Mouse (Mus musculus): ENCODE data around the gene Fat3. TPM values are rescaled to one million over a fixed set of nuclear protein-coding genes. Genes with fewer than 3 reads are reported as not detected.

Gene Fat3
- total RNA-seq, 2 experiments from 2014 or later = not detected

- ATAC-seq (replicated peaks; ENCODE audit: low FRiP score, poor library complexity, severe bottlenecking) = no peak
Observed at GRCm38 (mm10) chr9:15925237-15925636, 575.8 kb downstream of the Fat3 start.

GRCm38 (mm10) chr9:15920271-15920670 is 580.8 kb downstream of the Fat3 start:
- ATAC-seq (replicated peaks; ENCODE audit: low FRiP score, poor library complexity, severe bottlenecking) = no peak

DNA sequence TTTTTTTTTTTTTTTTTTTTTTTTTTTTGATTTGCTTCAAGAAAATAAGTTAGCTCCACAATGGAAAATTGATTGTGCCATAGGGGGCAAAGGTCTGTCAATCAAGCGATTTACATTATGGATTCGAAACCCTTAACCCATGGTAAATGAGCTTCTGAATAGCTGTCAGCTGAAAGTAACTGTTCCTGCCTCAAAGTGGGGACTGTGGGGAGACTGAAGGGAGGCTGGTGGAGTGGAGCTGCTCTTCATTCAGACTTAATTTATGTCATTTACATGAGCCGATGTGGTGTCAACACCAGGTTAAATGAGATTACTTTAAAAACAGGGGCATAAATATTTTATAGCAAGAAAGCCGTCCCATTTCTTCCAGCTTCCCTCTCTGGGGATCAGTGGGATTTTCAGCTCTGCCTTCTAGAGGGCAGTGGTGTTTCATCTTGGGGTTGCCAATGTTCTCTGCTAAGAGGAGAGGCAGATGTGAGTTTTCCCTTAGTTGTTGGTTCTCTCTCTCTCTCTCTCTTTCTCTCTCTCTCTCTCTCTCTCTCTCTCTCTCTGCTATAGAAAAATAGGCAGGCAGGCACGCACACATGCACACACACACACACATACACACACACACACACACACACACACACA is 581.6 kb downstream of the Fat3 start:
- no peak for ATAC-seq (replicated peaks; ENCODE audit: low FRiP score, poor library complexity, severe bottlenecking)

DNA sequence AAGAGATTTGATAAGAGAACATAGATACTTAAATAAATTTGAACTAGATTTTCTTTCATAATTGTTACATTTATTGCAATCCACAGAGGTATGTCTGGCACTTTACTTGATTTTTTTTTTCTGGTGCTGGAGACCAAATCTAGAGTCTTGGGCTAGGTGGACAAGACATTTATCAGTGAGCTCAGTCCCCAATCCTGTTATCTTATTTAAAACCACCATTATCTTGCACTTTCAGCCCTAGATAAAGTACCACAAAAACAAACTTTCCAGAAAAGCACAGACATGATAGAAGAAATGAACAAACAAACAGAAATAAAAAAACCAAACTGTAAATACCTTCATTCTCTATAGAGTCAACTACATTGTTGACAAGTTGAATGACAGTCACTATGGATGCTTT is 584.5 kb downstream of the Fat3 start:
- no peak for ATAC-seq (replicated peaks; ENCODE audit: low FRiP score, poor library complexity, severe bottlenecking)

- no peak for ATAC-seq (replicated peaks; ENCODE audit: low FRiP score, poor library complexity, severe bottlenecking)
Observed at GRCm38 (mm10) chr9:15912735-15913134, 588.4 kb downstream of the Fat3 start.

DNA sequence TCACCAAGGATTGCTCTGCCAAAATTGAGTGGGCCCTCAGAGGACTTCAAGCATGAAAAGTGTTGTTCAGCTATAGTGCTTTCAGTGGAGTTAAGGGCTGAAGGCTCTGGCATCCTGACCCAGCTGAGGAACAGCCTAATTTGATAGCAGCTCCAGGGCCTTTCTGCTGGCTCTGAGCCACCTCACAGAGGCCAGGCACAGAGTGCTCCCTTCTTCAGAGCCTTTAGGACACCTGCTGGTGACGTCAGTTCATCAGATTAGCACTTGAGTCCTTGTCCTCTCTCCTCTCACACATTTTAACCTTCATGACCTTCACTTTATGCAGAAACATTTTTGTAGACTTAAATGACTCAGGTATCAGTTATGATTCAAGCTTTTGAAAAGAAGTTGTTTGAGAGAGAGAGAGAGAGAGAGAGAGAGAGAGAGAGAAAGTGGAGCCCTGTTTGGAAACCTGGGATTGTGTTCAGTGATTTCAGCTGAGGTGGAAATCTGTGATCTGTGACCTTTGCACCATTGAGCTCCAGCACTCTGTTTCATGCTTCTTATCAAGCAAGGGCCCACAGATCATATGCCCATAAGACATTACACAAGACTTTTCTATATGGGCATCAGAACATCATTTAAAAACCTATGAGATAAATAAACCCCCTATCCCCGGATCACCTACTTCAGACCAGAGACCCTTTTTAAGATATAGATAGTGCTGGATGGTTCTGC is 591.5 kb downstream of the Fat3 start:
- ATAC-seq (replicated peaks; ENCODE audit: low FRiP score, poor library complexity, severe bottlenecking) = no peak

DNA sequence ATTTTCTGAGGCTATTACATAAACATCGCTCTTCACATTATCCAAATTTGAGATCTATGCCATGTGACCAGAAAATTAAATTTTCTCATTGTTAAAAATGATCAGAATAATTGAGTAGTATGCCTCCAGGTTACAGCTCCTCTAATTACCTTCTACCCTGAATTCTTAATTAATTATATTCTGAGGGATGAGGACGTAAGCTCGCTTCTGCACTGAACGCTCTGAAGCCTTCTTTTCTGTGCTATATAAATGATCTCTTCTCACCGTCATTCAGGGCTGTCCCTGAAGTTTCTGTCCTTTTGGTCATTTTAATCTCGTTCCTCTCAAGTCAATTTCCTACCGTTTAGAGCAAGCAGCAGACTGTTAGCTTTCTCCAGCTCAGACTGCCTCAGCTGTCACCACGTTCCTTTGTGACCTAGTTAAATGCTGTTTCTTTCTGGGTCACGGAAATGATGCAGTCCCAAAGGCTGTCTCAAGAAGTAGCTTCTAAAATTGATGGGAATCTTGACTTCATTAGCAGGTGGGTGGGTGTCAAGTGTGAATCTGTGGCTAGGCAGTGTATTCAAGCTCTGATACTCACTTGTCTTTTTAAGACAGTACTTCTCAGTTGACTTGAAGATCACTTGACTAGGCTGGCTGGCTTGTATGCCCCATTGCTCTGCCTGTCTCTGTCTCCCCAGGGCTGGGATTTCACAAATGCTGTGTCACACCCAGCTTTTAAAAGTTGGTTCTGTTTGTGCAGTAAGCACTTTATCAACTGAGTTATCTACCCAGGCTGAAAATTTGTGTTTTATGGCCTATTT is 596.9 kb downstream of the Fat3 start:
- ATAC-seq (replicated peaks; ENCODE audit: low FRiP score, poor library complexity, severe bottlenecking) = no peak

DNA sequence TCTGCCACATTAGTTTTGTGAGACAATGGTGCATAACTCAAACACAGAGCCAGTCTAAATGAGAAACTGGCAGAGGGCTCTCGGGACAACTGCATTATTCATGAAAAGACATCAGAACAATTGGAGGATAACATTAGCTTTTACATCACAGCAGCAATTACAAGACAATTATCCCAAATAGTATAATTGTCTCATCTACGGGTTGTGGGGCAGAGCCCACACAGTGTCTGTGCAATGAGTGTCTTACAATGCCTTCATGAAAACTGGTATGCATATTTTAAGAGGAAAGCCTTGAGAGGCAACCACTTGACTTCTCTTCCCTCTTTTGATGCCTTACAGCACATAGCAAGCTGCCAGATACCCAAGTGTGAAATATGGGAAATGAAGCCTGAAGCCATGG is 603.0 kb downstream of the Fat3 start:
- no peak for ATAC-seq (replicated peaks; ENCODE audit: low FRiP score, poor library complexity, severe bottlenecking)

- no peak for ATAC-seq (replicated peaks; ENCODE audit: low FRiP score, poor library complexity, severe bottlenecking)
Observed at GRCm38 (mm10) chr9:15886756-15887155, 614.3 kb downstream of the Fat3 start.

DNA sequence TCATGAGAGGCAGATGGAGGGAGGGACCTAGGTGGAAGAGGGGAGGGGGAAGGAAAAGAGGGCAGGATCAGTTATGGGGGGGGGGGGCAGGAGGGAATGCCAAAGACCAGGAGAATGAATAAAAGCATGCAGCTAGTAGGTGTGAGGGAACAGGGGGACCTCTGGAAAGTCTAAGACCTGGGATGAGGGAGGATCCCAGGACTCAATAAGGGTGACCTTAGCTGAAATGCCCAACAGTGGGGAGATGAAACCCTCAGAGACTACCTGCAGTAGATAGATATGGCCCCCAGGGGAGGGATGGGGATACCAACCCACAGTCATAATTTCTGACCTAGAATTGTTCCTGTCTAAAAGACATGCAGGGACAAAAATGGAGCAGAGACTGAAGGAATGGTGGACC is 620.3 kb downstream of the Fat3 start:
- no peak for ATAC-seq (replicated peaks; ENCODE audit: low FRiP score, poor library complexity, severe bottlenecking)

- ATAC-seq (replicated peaks; ENCODE audit: low FRiP score, poor library complexity, severe bottlenecking) = no peak
Observed at GRCm38 (mm10) chr9:15880160-15880603, 620.9 kb downstream of the Fat3 start.

GRCm38 (mm10) chr9:15874506-15875160 is 626.5 kb downstream of the Fat3 start, which contains the start of gene Mtnr1b:
Gene Mtnr1b, minus strand, starts transcription at chr9:15874556.
- ATAC-seq (replicated peaks; ENCODE audit: low FRiP score, poor library complexity, severe bottlenecking) = no peak

DNA sequence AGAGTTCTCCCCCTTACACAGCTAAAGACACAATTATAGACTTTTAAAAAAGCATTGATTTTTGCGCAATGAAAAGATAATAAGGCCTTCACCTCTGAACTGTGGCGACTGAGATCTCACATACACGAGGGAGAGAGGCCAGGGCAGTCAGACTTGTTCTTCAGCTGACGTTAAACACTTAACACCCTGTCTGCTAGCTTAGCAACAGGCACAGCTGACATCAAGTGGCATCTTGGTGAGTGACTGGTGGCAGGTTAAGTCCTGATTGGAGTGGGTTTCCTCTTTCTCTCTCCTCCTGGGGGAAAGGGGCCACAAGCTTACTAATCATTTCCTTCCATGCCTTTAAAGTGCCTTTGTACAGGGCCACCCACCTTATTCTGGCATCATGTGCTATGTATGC is 631.1 kb downstream of the Fat3 start:
- no peak for ATAC-seq (replicated peaks; ENCODE audit: low FRiP score, poor library complexity, severe bottlenecking)

GRCm38 (mm10) chr9:15869456-15869855 is 631.6 kb downstream of the Fat3 start:
- no peak for ATAC-seq (replicated peaks; ENCODE audit: low FRiP score, poor library complexity, severe bottlenecking)

DNA sequence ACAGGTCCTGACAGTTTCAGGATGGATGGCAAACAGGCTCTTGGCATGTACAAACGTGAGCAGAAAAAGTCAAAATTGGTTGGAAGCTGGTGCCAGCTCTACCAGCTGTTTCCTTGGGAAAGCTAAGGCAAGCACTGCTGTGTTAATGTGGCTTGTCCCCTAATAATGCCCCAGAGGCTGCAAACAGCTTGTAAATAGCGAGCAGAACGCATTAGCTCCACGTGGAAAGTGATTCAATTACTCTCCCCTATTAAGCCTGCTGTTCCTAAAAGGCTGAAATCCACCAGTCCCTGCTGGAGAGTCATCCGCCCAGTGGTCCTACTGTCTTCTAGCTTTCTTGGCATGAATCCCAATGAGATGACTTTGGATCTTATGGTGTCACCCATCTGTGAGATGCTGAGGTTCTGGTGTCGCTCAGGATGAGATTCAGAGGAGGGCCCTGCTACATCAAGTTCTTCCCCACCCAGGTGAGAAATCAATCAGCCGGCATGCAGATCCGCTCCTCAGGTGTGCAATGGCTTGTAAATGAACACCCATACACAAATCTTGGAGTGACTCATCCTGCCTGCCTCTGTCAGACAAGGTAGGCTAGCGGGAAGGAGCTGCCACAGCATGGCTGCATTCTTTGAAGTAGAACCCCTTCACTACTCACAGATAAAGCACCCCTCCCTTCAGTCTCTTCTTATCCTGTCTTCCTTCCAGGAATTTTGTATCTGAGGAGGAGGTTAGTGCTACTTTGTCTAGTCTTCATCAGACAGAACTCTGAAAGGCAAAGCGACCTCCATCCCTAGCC is 634.6 kb downstream of the Fat3 start:
- ATAC-seq (replicated peaks; ENCODE audit: low FRiP score, poor library complexity, severe bottlenecking) = no peak

DNA sequence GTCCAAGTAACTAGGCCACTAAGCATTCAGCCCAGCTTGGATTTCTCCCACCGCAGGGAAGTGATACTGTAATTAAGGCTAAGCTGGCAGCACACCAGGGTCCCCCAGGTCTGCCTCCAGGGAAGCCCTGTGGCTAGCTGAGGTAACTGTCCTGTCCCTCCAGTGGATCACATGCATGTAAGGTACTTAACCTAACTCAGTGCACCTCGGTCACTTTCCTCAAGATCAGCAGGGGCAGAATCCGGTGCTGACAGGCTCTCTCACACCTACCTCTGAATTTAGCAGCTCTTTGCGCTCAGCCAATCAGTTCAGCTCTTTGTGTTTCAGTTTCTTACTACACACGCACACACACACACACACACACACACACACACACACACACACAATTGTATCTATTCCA is 639.7 kb downstream of the Fat3 start:
- ATAC-seq (replicated peaks; ENCODE audit: low FRiP score, poor library complexity, severe bottlenecking) = no peak
